ENCODE assay signal across 27 mouse cellular contexts in genomic region chr13:58733615-58734014, GRCm38 (mm10).
"Had no signal": no experiment of that assay in that cellular context is flagged by ENCODE, and none has a peak within 500 bp of the region (broad histone marks: within the 10 kb centered on the region; RNA-seq: fewer than 3 reads in every experiment).

No protein-coding gene starts in this region.

- H3K9ac ChIP-seq: limb, embryonic 12.5 days; limb, embryonic 13.5 days; limb, embryonic 15.5 days; liver, embryonic 12.5 days; liver, embryonic 13.5 days; liver, embryonic 14.5 days; liver, embryonic 15.5 days; liver, postnatal 0 days; lung, embryonic 14.5 days; lung, embryonic 15.5 days; midbrain, embryonic 12.5 days; midbrain, embryonic 13.5 days; midbrain, embryonic 15.5 days had no signal

- H3K4me1 ChIP-seq: liver, embryonic 12.5 days; liver, embryonic 13.5 days; liver, embryonic 15.5 days; lung, embryonic 15.5 days; megakaryocyte, embryonic 14.5 days had no signal

- H3K4me3 ChIP-seq: limb, embryonic 10.5 days; limb, embryonic 12.5 days; limb, embryonic 13.5 days; limb, embryonic 15.5 days; liver, embryonic 12.5 days; liver, embryonic 13.5 days; liver, embryonic 15.5 days; lung, embryonic 15.5 days; megakaryocyte, embryonic 14.5 days; midbrain, embryonic 10.5 days; midbrain, embryonic 12.5 days; midbrain, embryonic 13.5 days; midbrain, embryonic 15.5 days; myocyte had no signal

- H3K36me3 ChIP-seq: limb, embryonic 10.5 days; limb, embryonic 12.5 days; limb, embryonic 13.5 days; limb, embryonic 15.5 days; liver, embryonic 12.5 days; liver, embryonic 13.5 days; liver, embryonic 15.5 days; lung, embryonic 15.5 days; midbrain, embryonic 10.5 days; midbrain, embryonic 12.5 days; midbrain, embryonic 13.5 days; midbrain, embryonic 15.5 days had no signal

- H3K27ac ChIP-seq: limb, embryonic 10.5 days; limb, embryonic 12.5 days; limb, embryonic 13.5 days; limb, embryonic 15.5 days; liver, embryonic 12.5 days; liver, embryonic 13.5 days; liver, embryonic 14.5 days; liver, embryonic 15.5 days; lung, embryonic 15.5 days; macrophage; midbrain, embryonic 10.5 days; midbrain, embryonic 12.5 days; midbrain, embryonic 13.5 days; midbrain, embryonic 15.5 days had no signal

- H3K27me3 ChIP-seq: limb, embryonic 13.5 days; limb, embryonic 15.5 days; liver, embryonic 12.5 days; liver, embryonic 13.5 days; liver, embryonic 15.5 days; lung, embryonic 15.5 days; megakaryocyte, embryonic 14.5 days; midbrain, embryonic 12.5 days; midbrain, embryonic 13.5 days; midbrain, embryonic 15.5 days had no signal

- DNase-seq: left cerebral cortex, postnatal 4 days; liver; liver, embryonic 13.5 days; liver, postnatal 0 days; lung, adult 18-20 months; lung, adult 2 months; lung, embryonic 14.5 days; lung, postnatal 10 days; lung, postnatal 14 days; lung, postnatal 36 days; lung, postnatal 4 days; midbrain, embryonic 14.5 days had no signal

- H3K9me3 ChIP-seq: limb, embryonic 10.5 days; limb, embryonic 13.5 days; limb, embryonic 15.5 days; liver, embryonic 12.5 days; liver, embryonic 13.5 days; liver, embryonic 15.5 days; lung, embryonic 15.5 days; midbrain, embryonic 10.5 days; midbrain, embryonic 12.5 days; midbrain, embryonic 13.5 days; midbrain, embryonic 15.5 days had no signal
